Comparison of ENCODE assay signal across 20 mouse cellular contexts in genomic region chr5:19932102-19932501, GRCm38 (mm10).
DNase-seq lines count a peak whose midpoint lies in the region; ATAC-seq lines count a peak whose summit lies in the region.
"Had no signal": no experiment of that assay in that cellular context is flagged by ENCODE, and none has a peak within 500 bp of the region (broad histone marks: within the 10 kb centered on the region; RNA-seq: fewer than 3 reads in every experiment).

No protein-coding gene starts in this region.

- no peak for DNase-seq in cerebellum, postnatal 25 days
- no peak for DNase-seq in adrenal gland, postnatal 36 days
- DNase-seq: adrenal gland, adult 2 months; adrenal gland, postnatal 10 days; adrenal gland, postnatal 25 days; cerebellum, adult 11 months; cerebellum, adult 18-20 months; cerebellum, adult 8-10 months; cerebellum, adult 9-11 months; cerebellum, postnatal 14 days; embryo, embryonic 11 days; forebrain, postnatal 0 days had no signal

- H3K9ac ChIP-seq in forebrain, embryonic 16.5 days (replicated peaks; ENCODE audit: low read depth, low read length): no peak overlapping the region
- H3K9ac ChIP-seq in forebrain, embryonic 15.5 days (replicated peaks): no peak overlapping the region
- no peak overlapping the region for H3K9ac ChIP-seq in midbrain, embryonic 13.5 days (replicated peaks)
- H3K9ac ChIP-seq in midbrain, embryonic 16.5 days (ENCODE audit: low read depth, low read length): no peak overlapping the region
- H3K9ac ChIP-seq: embryonic facial prominence, embryonic 13.5 days; embryonic facial prominence, embryonic 15.5 days; forebrain, embryonic 13.5 days; forebrain, postnatal 0 days had no signal

- WGBS in forebrain, embryonic 16.5 days: 57% methylated on average over 3 of the region's 3 CpGs
- 71% methylated on average over 3 of the region's 3 CpGs for WGBS in forebrain, embryonic 15.5 days
- WGBS in midbrain, embryonic 13.5 days: 86% methylated on average over 3 of the region's 3 CpGs
- WGBS in midbrain, embryonic 16.5 days: 85% methylated on average over 3 of the region's 3 CpGs

- no peaks in the 10 kb centered on the region for H3K36me3 ChIP-seq in forebrain, embryonic 16.5 days (ENCODE audit: control insufficient read depth, insufficient read depth)
- H3K36me3 ChIP-seq in forebrain, embryonic 15.5 days: no peaks in the 10 kb centered on the region
- H3K36me3 ChIP-seq in midbrain, embryonic 13.5 days: no peaks in the 10 kb centered on the region
- no peaks in the 10 kb centered on the region for H3K36me3 ChIP-seq in midbrain, embryonic 16.5 days (ENCODE audit: control insufficient read depth, insufficient read depth, low read length)
- H3K36me3 ChIP-seq: embryonic facial prominence, embryonic 13.5 days; embryonic facial prominence, embryonic 15.5 days had no signal

- H3K4me2 ChIP-seq in forebrain, embryonic 16.5 days (ENCODE audit: low read length): no peak overlapping the region
- H3K4me2 ChIP-seq in forebrain, embryonic 15.5 days (replicated peaks): no peak overlapping the region
- no peak overlapping the region for H3K4me2 ChIP-seq in midbrain, embryonic 13.5 days (replicated peaks)
- no peak overlapping the region for H3K4me2 ChIP-seq in midbrain, embryonic 16.5 days (ENCODE audit: low read length)
- H3K4me2 ChIP-seq: embryonic facial prominence, embryonic 13.5 days; embryonic facial prominence, embryonic 15.5 days; forebrain, embryonic 13.5 days had no signal

- peaks cover 5% of the 10 kb centered on the region; the same call in 1 of the 2 replicates for H3K4me1 ChIP-seq in forebrain, embryonic 16.5 days (replicated peaks; ENCODE audit: control insufficient read depth, insufficient read depth, low read length)
- peaks cover 13% of the 10 kb centered on the region for H3K4me1 ChIP-seq in forebrain, embryonic 15.5 days
- H3K4me1 ChIP-seq in midbrain, embryonic 13.5 days (replicated peaks): no peaks in the 10 kb centered on the region
- 0 out of 2 replicates have a peak, but pooled peaks cover 2% of the 10 kb centered on the region for H3K4me1 ChIP-seq in midbrain, embryonic 16.5 days (ENCODE audit: control insufficient read depth, insufficient read depth, low read length)
- H3K4me1 ChIP-seq: embryonic facial prominence, embryonic 15.5 days; forebrain, embryonic 13.5 days had no signal

- no peaks in the 10 kb centered on the region for H3K27me3 ChIP-seq in forebrain, embryonic 16.5 days (replicated peaks; ENCODE audit: control insufficient read depth, insufficient read depth, low read length)
- no peaks in the 10 kb centered on the region for H3K27me3 ChIP-seq in forebrain, embryonic 15.5 days
- H3K27me3 ChIP-seq in midbrain, embryonic 13.5 days: no peaks in the 10 kb centered on the region
- no peaks in the 10 kb centered on the region for H3K27me3 ChIP-seq in midbrain, embryonic 16.5 days (ENCODE audit: control insufficient read depth, insufficient read depth, low read depth, low read length)
- H3K27me3 ChIP-seq: embryonic facial prominence, embryonic 13.5 days; embryonic facial prominence, embryonic 15.5 days; forebrain, embryonic 13.5 days had no signal

- no peak overlapping the region for H3K4me3 ChIP-seq in forebrain, embryonic 16.5 days (replicated peaks; ENCODE audit: low read length)
- H3K4me3 ChIP-seq in forebrain, embryonic 15.5 days: no peak overlapping the region
- no peak overlapping the region for H3K4me3 ChIP-seq in midbrain, embryonic 13.5 days (replicated peaks)
- no peak overlapping the region for H3K4me3 ChIP-seq in midbrain, embryonic 16.5 days (ENCODE audit: low read depth, low read length)
- H3K4me3 ChIP-seq: embryonic facial prominence, embryonic 13.5 days; embryonic facial prominence, embryonic 15.5 days; forebrain, embryonic 13.5 days had no signal

- no peak overlapping the region for H3K27ac ChIP-seq in forebrain, embryonic 16.5 days (ENCODE audit: low read length)
- H3K27ac ChIP-seq in forebrain, embryonic 15.5 days (replicated peaks): no peak overlapping the region
- H3K27ac ChIP-seq in midbrain, embryonic 13.5 days: 0 out of 2 replicates have a peak overlapping the region, but pooled peaks have one; percentile 25
- H3K27ac ChIP-seq in midbrain, embryonic 16.5 days (ENCODE audit: low read length): no peak overlapping the region
- H3K27ac ChIP-seq: embryonic facial prominence, embryonic 13.5 days; embryonic facial prominence, embryonic 15.5 days; forebrain, embryonic 13.5 days had no signal

- no peaks in the 10 kb centered on the region for H3K9me3 ChIP-seq in forebrain, embryonic 16.5 days (ENCODE audit: control insufficient read depth, low read length)
- H3K9me3 ChIP-seq in forebrain, embryonic 15.5 days: no peaks in the 10 kb centered on the region
- no peaks in the 10 kb centered on the region for H3K9me3 ChIP-seq in midbrain, embryonic 13.5 days
- H3K9me3 ChIP-seq in midbrain, embryonic 16.5 days (replicated peaks; ENCODE audit: control insufficient read depth, low read length, poor library complexity, severe bottlenecking): no peaks in the 10 kb centered on the region
- H3K9me3 ChIP-seq: embryonic facial prominence, embryonic 13.5 days; embryonic facial prominence, embryonic 15.5 days; forebrain, embryonic 13.5 days had no signal

- ATAC-seq in forebrain, embryonic 16.5 days: 0 out of 2 replicates have a peak, but pooled peaks have one; percentile 19
- ATAC-seq in forebrain, embryonic 15.5 days (replicated peaks): no peak
- ATAC-seq in midbrain, embryonic 13.5 days: no peak
- no peak for ATAC-seq in midbrain, embryonic 16.5 days
- ATAC-seq in common myeloid progenitor, adult 5-6 weeks (replicated peaks; ENCODE audit: low read depth, poor library complexity, severe bottlenecking): peak; percentile 77
- ATAC-seq: forebrain, embryonic 13.5 days; forebrain, postnatal 0 days had no signal

Comparison
In these comparisons a context has a peak if more than half of its experiments do, and no peak if none do; other contexts are left out.
1. ATAC-seq: peak in forebrain, embryonic 16.5 days (single experiment) and common myeloid progenitor, adult 5-6 weeks (single experiment); none in forebrain, embryonic 15.5 days (single experiment), midbrain, embryonic 13.5 days (single experiment) and midbrain, embryonic 16.5 days (single experiment).